Mouse (Mus musculus): ENCODE results near the gene Perm1.

DNA sequence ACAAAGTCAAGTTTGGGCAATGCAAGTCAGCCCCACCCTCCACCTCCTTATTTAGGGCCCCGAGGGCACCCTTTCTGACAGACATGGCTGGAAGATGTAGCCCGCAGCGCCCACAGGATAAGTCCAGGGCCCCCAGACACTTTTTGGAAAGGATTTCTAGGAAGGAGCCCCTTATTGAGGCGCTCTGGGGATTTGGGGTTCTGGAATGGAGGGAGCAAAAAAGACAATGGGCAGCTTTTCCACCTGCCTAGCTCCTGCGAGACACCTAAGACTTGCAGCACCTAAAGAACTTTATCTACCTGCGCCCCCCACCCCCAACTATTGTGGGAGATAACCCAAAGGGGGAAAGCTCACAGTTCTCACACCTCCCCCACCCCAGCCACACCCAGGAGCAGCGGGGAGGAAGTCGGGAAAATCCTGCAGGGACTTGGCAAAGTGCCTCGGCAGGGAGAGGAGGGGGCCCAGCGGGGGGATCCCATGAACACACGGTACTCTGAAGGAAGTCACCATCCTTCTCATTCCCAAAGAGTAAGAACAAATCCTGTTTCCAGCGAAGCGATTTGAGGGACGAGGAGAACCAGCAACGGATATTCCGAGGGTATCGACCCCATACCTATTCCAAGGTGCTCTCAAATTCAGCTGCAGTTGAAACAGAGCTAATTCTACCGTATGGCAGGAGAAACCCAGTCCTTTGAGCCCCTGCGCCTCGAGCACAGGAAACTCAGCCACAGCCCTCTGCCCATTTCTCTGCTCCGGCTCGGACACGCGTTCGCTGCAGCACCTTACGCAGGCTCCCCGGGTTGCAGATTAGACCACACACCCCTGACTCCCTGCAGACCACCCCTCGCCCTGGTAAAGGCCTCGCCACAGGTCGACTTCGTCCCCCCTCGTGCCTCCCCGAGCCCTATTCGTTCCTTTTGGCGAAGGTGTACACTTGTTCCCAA lies 19.5 kb upstream of the Perm1 start:
- TF ChIP-seq CTCF (IDR thresholded peaks at IDR 0.05; ENCODE audit: borderline replicate concordance, control insufficient read depth, extremely low read depth, insufficient read depth, low read length, poor library complexity) (no peak), POLR2A (IDR thresholded peaks at IDR 0.05; ENCODE audit: control insufficient read depth, extremely low read depth, insufficient read depth, low read length, poor library complexity) (no peak)
